Mouse (Mus musculus): ENCODE data around the gene Ppp1r35. TPM values are rescaled to one million over a fixed set of nuclear protein-coding genes. Genes with fewer than 3 reads are reported as not detected.

Ppp1r35 gene
- polyA plus RNA-seq, 1 experiment from 2014 or later = 83.1 TPM

DNA sequence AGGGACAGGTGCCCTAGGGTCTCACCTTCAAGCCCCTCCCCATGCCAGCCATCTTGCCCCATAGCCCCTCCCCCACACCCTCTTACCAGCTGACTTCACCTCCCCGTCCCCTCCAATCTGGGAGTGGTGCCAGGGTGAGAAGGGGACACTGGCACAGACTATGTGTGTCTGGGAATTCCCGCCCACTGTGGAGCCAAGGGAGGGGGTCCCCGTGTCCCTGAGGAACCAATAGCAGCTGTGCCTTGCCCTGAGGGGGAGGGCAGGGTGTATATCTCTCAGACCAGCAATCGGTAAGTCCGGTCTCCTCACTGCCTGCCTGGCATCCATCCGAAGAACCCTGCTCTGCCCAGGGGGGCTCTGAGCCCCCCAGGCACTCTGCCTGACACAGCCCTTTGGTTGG is 20.8 kb upstream of the Ppp1r35 start:
- DNase-seq (ENCODE audit: low spot score, missing footprints) (no peak), ATAC-seq (ENCODE audit: low FRiP score) (no peak)
- Histone ChIP-seq H3K27ac (ENCODE audit: low read depth, low read length) (no peak overlapping the region), H3K36me3 (ENCODE audit: control insufficient read depth, insufficient read depth, low read length) (peaks cover 8% of the 10 kb centered on the region), H3K4me2 (no peak overlapping the region), H3K9me3 (ENCODE audit: control insufficient read depth, low read length) (no peaks in the 10 kb centered on the region), H3K4me3 (ENCODE audit: low read depth, low read length) (no peak overlapping the region), H3K4me1 (ENCODE audit: control insufficient read depth, insufficient read depth, low read length) (no peaks in the 10 kb centered on the region), H3K27me3 (ENCODE audit: control insufficient read depth, insufficient read depth, low read length) (no peaks in the 10 kb centered on the region), H3K9ac (ENCODE audit: low read length) (no peak overlapping the region)
- WGBS = 93% methylated on average over 6 of the region's 6 CpGs

GRCm38 (mm10) chr5:137758921-137759534 is 19.6 kb upstream of the Ppp1r35 start:
- H3K36me3 ChIP-seq (ENCODE audit: control insufficient read depth, insufficient read depth, low read length) = peaks cover 8% of the 10 kb centered on the region
- H3K4me1 ChIP-seq (ENCODE audit: control insufficient read depth, insufficient read depth, low read length) = no peaks in the 10 kb centered on the region
- H3K27me3 ChIP-seq (ENCODE audit: control insufficient read depth, insufficient read depth, low read length) = no peaks in the 10 kb centered on the region
- no peak overlapping the region for H3K4me2 ChIP-seq
- H3K9me3 ChIP-seq (ENCODE audit: control insufficient read depth, low read length) = no peaks in the 10 kb centered on the region
- H3K27ac ChIP-seq (ENCODE audit: low read depth, low read length) = no peak overlapping the region
- ATAC-seq (ENCODE audit: low FRiP score) (no peak), DNase-seq (ENCODE audit: low spot score, missing footprints) (no peak)
- H3K4me3 ChIP-seq (ENCODE audit: low read depth, low read length) = no peak overlapping the region
- WGBS = 90% methylated on average over 19 of the region's 19 CpGs
- no peak overlapping the region for H3K9ac ChIP-seq (ENCODE audit: low read length)

DNA sequence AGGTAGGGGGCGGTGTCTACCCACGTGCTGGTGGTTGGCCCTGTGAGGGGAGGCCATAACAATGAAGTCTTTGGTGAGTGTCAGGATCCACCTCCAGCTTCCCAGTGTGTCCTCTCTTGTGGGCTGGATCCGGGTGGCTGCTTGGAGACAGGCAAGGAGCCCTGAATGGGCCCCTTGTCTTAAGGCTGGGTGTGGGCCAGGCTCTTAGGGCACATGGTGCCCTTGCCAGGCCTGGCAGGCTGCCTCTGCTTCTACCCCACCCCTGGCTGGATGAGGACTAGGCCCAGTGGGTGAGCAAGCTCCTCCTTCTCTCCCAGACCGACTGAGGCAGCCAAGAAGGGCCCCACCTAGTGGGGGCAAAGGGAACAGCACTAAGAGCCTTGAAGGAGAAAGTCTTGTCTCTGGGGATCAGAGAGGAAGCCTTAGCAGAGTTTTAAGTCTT is 18.7 kb upstream of the Ppp1r35 start:
- no peak overlapping the region for H3K4me3 ChIP-seq (ENCODE audit: low read depth, low read length)
- no peak overlapping the region for H3K4me2 ChIP-seq
- H3K36me3 ChIP-seq (ENCODE audit: control insufficient read depth, insufficient read depth, low read length) = peaks cover 8% of the 10 kb centered on the region
- no peaks in the 10 kb centered on the region for H3K9me3 ChIP-seq (ENCODE audit: control insufficient read depth, low read length)
- WGBS = 26% methylated on average over 4 of the region's 4 CpGs
- H3K27ac ChIP-seq (ENCODE audit: low read depth, low read length) = no peak overlapping the region
- no peak overlapping the region for H3K9ac ChIP-seq (ENCODE audit: low read length)
- H3K27me3 ChIP-seq (ENCODE audit: control insufficient read depth, insufficient read depth, low read length) = no peaks in the 10 kb centered on the region
- DNase-seq (ENCODE audit: low spot score, missing footprints) = peak; percentile 94
- 0 out of 2 replicates have a peak, but pooled peaks have one; percentile 49 for ATAC-seq (ENCODE audit: low FRiP score)
- no peaks in the 10 kb centered on the region for H3K4me1 ChIP-seq (ENCODE audit: control insufficient read depth, insufficient read depth, low read length)

- no peak overlapping the region for H3K9ac ChIP-seq (ENCODE audit: low read length)
- peak; percentile 54; the same call in 1 of the 2 replicates for ATAC-seq (ENCODE audit: low FRiP score)
- DNase-seq (ENCODE audit: low spot score, missing footprints) = no peak
- H3K27ac ChIP-seq (ENCODE audit: low read depth, low read length) = no peak overlapping the region
- H3K4me2 ChIP-seq = no peak overlapping the region
- H3K4me3 ChIP-seq (ENCODE audit: low read depth, low read length) = no peak overlapping the region
- H3K27me3 ChIP-seq (ENCODE audit: control insufficient read depth, insufficient read depth, low read length) = no peaks in the 10 kb centered on the region
- 47% methylated on average over 9 of the region's 9 CpGs for WGBS
- no peaks in the 10 kb centered on the region for H3K36me3 ChIP-seq (ENCODE audit: control insufficient read depth, insufficient read depth, low read length)
- no peaks in the 10 kb centered on the region for H3K9me3 ChIP-seq (ENCODE audit: control insufficient read depth, low read length)
- no peaks in the 10 kb centered on the region for H3K4me1 ChIP-seq (ENCODE audit: control insufficient read depth, insufficient read depth, low read length)
Observed at GRCm38 (mm10) chr5:137764609-137765340, 13.9 kb upstream of the Ppp1r35 start.

- no peak for ATAC-seq (ENCODE audit: low FRiP score)
- no peaks in the 10 kb centered on the region for H3K27me3 ChIP-seq (ENCODE audit: control insufficient read depth, insufficient read depth, low read length)
- H3K36me3 ChIP-seq (ENCODE audit: control insufficient read depth, insufficient read depth, low read length) = no peaks in the 10 kb centered on the region
- no peaks in the 10 kb centered on the region for H3K9me3 ChIP-seq (ENCODE audit: control insufficient read depth, low read length)
- no peak overlapping the region for H3K4me3 ChIP-seq (ENCODE audit: low read depth, low read length)
- H3K9ac ChIP-seq (ENCODE audit: low read length) = no peak overlapping the region
- DNase-seq (ENCODE audit: low spot score, missing footprints) = no peak
- no peak overlapping the region for H3K4me2 ChIP-seq
- 53% methylated on average over 3 of the region's 3 CpGs for WGBS
- H3K4me1 ChIP-seq (ENCODE audit: control insufficient read depth, insufficient read depth, low read length) = no peaks in the 10 kb centered on the region
- H3K27ac ChIP-seq (ENCODE audit: low read depth, low read length) = no peak overlapping the region
Observed at GRCm38 (mm10) chr5:137766270-137766669, 12.4 kb upstream of the Ppp1r35 start.

DNA sequence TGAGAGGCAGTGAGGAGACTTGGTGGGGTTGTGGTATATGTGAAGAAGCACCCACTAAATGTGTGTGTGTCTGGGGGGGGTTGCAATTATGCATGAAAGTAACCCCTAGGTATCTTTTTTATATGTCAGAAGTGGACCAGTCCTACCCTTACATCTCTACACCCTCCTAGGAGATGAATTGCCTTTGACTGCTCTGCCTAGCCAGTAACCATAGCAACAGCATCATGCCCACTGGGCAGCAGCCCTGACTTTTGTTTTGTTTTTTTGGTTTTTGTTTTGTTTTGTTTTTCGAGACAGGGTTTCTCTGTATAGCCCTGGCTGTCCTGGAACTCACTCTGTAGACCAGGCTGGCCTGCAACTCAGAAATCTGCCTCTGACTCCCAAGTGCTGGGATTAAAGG is 10.2 kb upstream of the Ppp1r35 start:
- ATAC-seq (ENCODE audit: low FRiP score) (no peak), DNase-seq (ENCODE audit: low spot score, missing footprints) (no peak)
- H3K36me3 ChIP-seq (ENCODE audit: control insufficient read depth, insufficient read depth, low read length) = no peaks in the 10 kb centered on the region
- H3K9ac ChIP-seq (ENCODE audit: low read length) = no peak overlapping the region
- no peaks in the 10 kb centered on the region for H3K9me3 ChIP-seq (ENCODE audit: control insufficient read depth, low read length)
- no peak overlapping the region for H3K27ac ChIP-seq (ENCODE audit: low read depth, low read length)
- no peak overlapping the region for H3K4me2 ChIP-seq
- no peaks in the 10 kb centered on the region for H3K4me1 ChIP-seq (ENCODE audit: control insufficient read depth, insufficient read depth, low read length)
- 28% methylated on average over 1 of the region's 1 CpGs for WGBS
- H3K4me3 ChIP-seq (ENCODE audit: low read depth, low read length) = no peak overlapping the region
- H3K27me3 ChIP-seq (ENCODE audit: control insufficient read depth, insufficient read depth, low read length) = no peaks in the 10 kb centered on the region

GRCm38 (mm10) chr5:137770709-137771108 is 7.9 kb upstream of the Ppp1r35 start:
- no peaks in the 10 kb centered on the region for H3K4me1 ChIP-seq (ENCODE audit: control insufficient read depth, insufficient read depth, low read length)
- H3K9ac ChIP-seq (ENCODE audit: low read length) = no peak overlapping the region
- H3K36me3 ChIP-seq (ENCODE audit: control insufficient read depth, insufficient read depth, low read length) = no peaks in the 10 kb centered on the region
- no peaks in the 10 kb centered on the region for H3K9me3 ChIP-seq (ENCODE audit: control insufficient read depth, low read length)
- no peak overlapping the region for H3K4me3 ChIP-seq (ENCODE audit: low read depth, low read length)
- H3K27ac ChIP-seq (ENCODE audit: low read depth, low read length) = no peak overlapping the region
- ATAC-seq (ENCODE audit: low FRiP score) (peak; percentile 33), DNase-seq (ENCODE audit: low spot score, missing footprints) (peak; percentile 94)
- H3K4me2 ChIP-seq = no peak overlapping the region
- 34% methylated on average over 2 of the region's 2 CpGs for WGBS
- H3K27me3 ChIP-seq (ENCODE audit: control insufficient read depth, insufficient read depth, low read length) = no peaks in the 10 kb centered on the region

- Histone ChIP-seq H3K27me3 (ENCODE audit: control insufficient read depth, insufficient read depth, low read length) (no peaks in the 10 kb centered on the region), H3K4me2 (no peak overlapping the region), H3K4me3 (ENCODE audit: low read depth, low read length) (no peak overlapping the region), H3K9ac (ENCODE audit: low read length) (no peak overlapping the region), H3K36me3 (ENCODE audit: control insufficient read depth, insufficient read depth, low read length) (no peaks in the 10 kb centered on the region), H3K27ac (ENCODE audit: low read depth, low read length) (no peak overlapping the region), H3K4me1 (ENCODE audit: control insufficient read depth, insufficient read depth, low read length) (no peaks in the 10 kb centered on the region), H3K9me3 (ENCODE audit: control insufficient read depth, low read length) (no peaks in the 10 kb centered on the region)
- DNase-seq (ENCODE audit: low spot score, missing footprints) = no peak
- ATAC-seq (ENCODE audit: low FRiP score) = no peak
Observed at GRCm38 (mm10) chr5:137772755-137773154, 5.9 kb upstream of the Ppp1r35 start.

DNA sequence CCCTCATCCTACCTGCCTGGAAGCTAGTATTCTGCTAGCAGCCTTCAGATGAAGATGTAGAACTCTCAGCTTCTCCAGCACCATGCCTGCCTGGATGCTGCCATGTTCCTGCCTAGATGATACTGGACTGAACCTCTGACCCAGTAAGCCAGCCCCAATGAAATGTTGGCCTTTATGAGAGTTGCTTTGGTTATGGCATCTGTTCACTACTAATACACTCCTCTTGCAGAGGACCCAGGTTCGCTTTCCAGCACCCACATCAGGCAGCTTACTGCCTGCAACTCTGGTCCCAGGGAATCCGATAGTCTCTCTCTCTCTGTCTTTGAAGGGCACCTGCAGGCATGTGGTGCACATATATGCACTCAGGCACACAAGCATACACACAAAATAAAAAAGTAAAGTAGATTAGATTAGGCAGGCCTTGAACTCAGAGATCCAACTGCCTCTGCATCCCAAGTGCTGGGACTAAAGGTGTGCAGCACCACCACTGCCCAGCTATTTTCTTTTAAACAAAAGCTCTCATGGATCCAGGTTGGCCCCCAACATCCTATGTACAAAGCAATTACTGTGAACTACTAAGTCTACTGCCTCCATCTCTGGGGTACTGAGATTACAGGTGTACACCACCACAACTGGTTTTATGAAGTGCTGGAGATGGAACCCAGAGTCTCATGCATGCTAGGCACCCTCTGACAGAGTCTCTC is 2.9 kb upstream of the Ppp1r35 start:
- no peaks in the 10 kb centered on the region for H3K9me3 ChIP-seq (ENCODE audit: control insufficient read depth, low read length)
- no peak overlapping the region for H3K27ac ChIP-seq (ENCODE audit: low read depth, low read length)
- no peaks in the 10 kb centered on the region for H3K27me3 ChIP-seq (ENCODE audit: control insufficient read depth, insufficient read depth, low read length)
- peaks cover 4% of the 10 kb centered on the region; the same call in 1 of the 2 replicates for H3K36me3 ChIP-seq (ENCODE audit: control insufficient read depth, insufficient read depth, low read length)
- no peak for ATAC-seq (ENCODE audit: low FRiP score)
- no peak overlapping the region for H3K9ac ChIP-seq (ENCODE audit: low read length)
- DNase-seq (ENCODE audit: low spot score, missing footprints) = no peak
- no peak overlapping the region for H3K4me3 ChIP-seq (ENCODE audit: low read depth, low read length)
- H3K4me1 ChIP-seq (ENCODE audit: control insufficient read depth, insufficient read depth, low read length) = peaks cover 12% of the 10 kb centered on the region
- WGBS = 80% methylated on average over 2 of the region's 2 CpGs
- H3K4me2 ChIP-seq = no peak overlapping the region

Data from midbrain, embryonic 11.5 days (tissue).